Mouse (Mus musculus) cerebellum, adult 2 months (tissue): ENCODE measurements at regions not wholly inside any gene's neighbourhood (a gene's known extent, or its start where the extent isn't known, plus 50 kb on each side); places are given as distances from the start of the nearest gene placed in this dataset.

ENCODE experiments used
- CTCF ChIP-seq: fragments of 200-500 bp; IDR thresholded peaks from 2 replicates; pipeline ENCODE4 v1.5.1; 2011; ENCODE audit warnings: low read depth, mild to moderate bottlenecking, control low read depth, low read length, moderate library complexity, borderline replicate concordance; ENCODE audit not compliant: insufficient read depth
- POLR2A ChIP-seq: fragments of 200-500 bp; IDR thresholded peaks from 2 replicates; pipeline ENCODE4 v1.6.1; 2011; ENCODE audit warnings: low read length, control low read depth, borderline replicate concordance; ENCODE audit not compliant: insufficient read depth

DNA sequence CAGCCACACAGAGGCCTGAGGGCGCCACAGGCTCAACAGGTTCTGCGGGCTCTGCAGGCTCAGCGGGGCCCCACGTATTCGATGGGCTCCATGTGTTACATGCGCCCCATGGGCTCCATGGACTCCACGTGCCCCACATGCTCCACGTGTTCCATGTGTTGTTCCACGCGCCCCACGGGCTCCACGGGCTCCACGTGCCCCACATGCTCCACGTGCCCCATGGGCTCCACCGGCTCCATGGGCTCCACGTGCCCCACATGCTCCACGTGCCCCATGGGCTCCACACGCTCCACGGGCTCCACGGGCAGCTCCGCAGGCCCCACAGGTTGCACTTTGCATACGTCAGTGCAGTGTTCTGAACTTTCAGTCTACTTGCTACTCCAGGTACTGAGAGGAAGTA is 114.0 kb upstream of the Map1b start:
- TF ChIP-seq POLR2A (no peak), CTCF (no peak)
